Comparison of ENCODE assay signal across 8 mouse cellular contexts in genomic region chr5:23992876-23993552, GRCm38 (mm10). TPM values are rescaled to one million over a fixed set of nuclear protein-coding genes. Genes with fewer than 3 reads are reported as not detected.
DNase-seq lines count a peak whose midpoint lies in the region; ATAC-seq and TF ChIP-seq lines count a peak whose summit lies in the region.

No protein-coding gene starts in this region.

- peak overlapping the region; percentile 66 for H3K27ac ChIP-seq in forebrain, postnatal 0 days (ENCODE audit: low read depth, low read length)
- peak overlapping the region; percentile 85 for H3K27ac ChIP-seq in hindbrain, embryonic 13.5 days
- peak overlapping the region; percentile 72 for H3K27ac ChIP-seq in midbrain, embryonic 15.5 days

- 18% methylated on average over 5 of the region's 5 CpGs for WGBS in forebrain, postnatal 0 days
- 25% methylated on average over 5 of the region's 5 CpGs for WGBS in hindbrain, embryonic 13.5 days
- WGBS in midbrain, embryonic 15.5 days = 22% methylated on average over 5 of the region's 5 CpGs

- no peaks in the 10 kb centered on the region for H3K36me3 ChIP-seq in forebrain, postnatal 0 days (ENCODE audit: insufficient read depth)
- H3K36me3 ChIP-seq in hindbrain, embryonic 13.5 days = peaks cover 5% of the 10 kb centered on the region; the same call in 1 of the 2 replicates
- no peaks in the 10 kb centered on the region for H3K36me3 ChIP-seq in midbrain, embryonic 15.5 days (replicated peaks)

- H3K4me1 ChIP-seq in forebrain, postnatal 0 days (ENCODE audit: insufficient read depth) = peaks cover 14% of the 10 kb centered on the region
- peaks cover 36% of the 10 kb centered on the region for H3K4me1 ChIP-seq in hindbrain, embryonic 13.5 days (replicated peaks)
- peaks cover 20% of the 10 kb centered on the region for H3K4me1 ChIP-seq in midbrain, embryonic 15.5 days

- no peak overlapping the region for H3K4me3 ChIP-seq in forebrain, postnatal 0 days (ENCODE audit: low read depth, low read length)
- no peak overlapping the region for H3K4me3 ChIP-seq in hindbrain, embryonic 13.5 days
- H3K4me3 ChIP-seq in midbrain, embryonic 15.5 days = no peak overlapping the region

- peak; percentile 68; the same call in 1 of the 2 replicates for ATAC-seq in forebrain, postnatal 0 days
- peak; percentile 53; the same call in 1 of the 2 replicates for ATAC-seq in hindbrain, embryonic 13.5 days (ENCODE audit: low FRiP score)
- peak; percentile 62; the same call in 1 of the 2 replicates for ATAC-seq in midbrain, embryonic 15.5 days (replicated peaks)

- H3K9me3 ChIP-seq in forebrain, postnatal 0 days (ENCODE audit: low read length) = no peaks in the 10 kb centered on the region
- no peaks in the 10 kb centered on the region for H3K9me3 ChIP-seq in hindbrain, embryonic 13.5 days
- no peaks in the 10 kb centered on the region for H3K9me3 ChIP-seq in midbrain, embryonic 15.5 days

- H3K9ac ChIP-seq in forebrain, postnatal 0 days = peak overlapping the region; percentile 26
- peak overlapping the region; percentile 25; the same call in 1 of the 2 replicates for H3K9ac ChIP-seq in hindbrain, embryonic 13.5 days
- no peak overlapping the region for H3K9ac ChIP-seq in midbrain, embryonic 15.5 days

- H3K27me3 ChIP-seq in forebrain, postnatal 0 days (ENCODE audit: insufficient read depth, low read length) = no peaks in the 10 kb centered on the region
- no peaks in the 10 kb centered on the region for H3K27me3 ChIP-seq in hindbrain, embryonic 13.5 days
- no peaks in the 10 kb centered on the region for H3K27me3 ChIP-seq in midbrain, embryonic 15.5 days (replicated peaks)

- no peak for TF ChIP-seq CTCF in forebrain, postnatal 0 days (IDR thresholded peaks at IDR 0.05; ENCODE audit: low read depth)

- no peak overlapping the region for H3K4me2 ChIP-seq in forebrain, postnatal 0 days (ENCODE audit: low read depth)
- H3K4me2 ChIP-seq in hindbrain, embryonic 13.5 days = 0 out of 2 replicates have a peak overlapping the region, but pooled peaks have one; percentile 1
- no peak overlapping the region for H3K4me2 ChIP-seq in midbrain, embryonic 15.5 days

- DNase-seq in 3T3-L1 (ENCODE audit: low read depth, low spot score) = peak; percentile 91
- DNase-seq in adrenal gland, postnatal 10 days = peak; percentile 51
- DNase-seq in forebrain, postnatal 0 days = peak; percentile 70
- DNase-seq in left cerebral cortex, adult 11 months (ENCODE audit: low spot score) = peak; percentile 28
- DNase-seq in spleen, adult 12 weeks (ENCODE audit: low spot score) = no peak
- DNase-seq in spleen, postnatal 4 days (ENCODE audit: low spot score in 2 of 2) = no peak

RNA-seq across cellular contexts. Expression of gene Fam126a, which starts 37.5 kb away (rescaled TPM):
- total RNA-seq in adrenal gland, postnatal 10 days (2021) = 10 to 100 TPM; 48.4 to 50.7 TPM
- total RNA-seq in forebrain, postnatal 0 days (2014; rRNA removed) = 43.3 and 44.0 TPM in 2 replicates
- 19.2 and 25.4 TPM in 2 replicates for polyA plus RNA-seq in forebrain, postnatal 0 days (2015; fragmentation: Nextera tagmentation; extraction: Ambion mirVana)
- polyA plus RNA-seq in hindbrain, embryonic 13.5 days (2015; fragmentation: Nextera tagmentation; extraction: Ambion mirVana) = 33.9 and 36.4 TPM in 2 replicates
- 33.0 and 33.3 TPM in 2 replicates for polyA plus RNA-seq in midbrain, embryonic 15.5 days (2015; fragmentation: Nextera tagmentation; extraction: Ambion mirVana)

Comparison
In these comparisons a context has a peak if more than half of its experiments do, and no peak if none do; other contexts are left out.
1. DNase-seq: peak in 3T3-L1 (single experiment), adrenal gland, postnatal 10 days (single experiment), forebrain, postnatal 0 days (single experiment) and left cerebral cortex, adult 11 months (single experiment); none in spleen, adult 12 weeks (single experiment) and spleen, postnatal 4 days (0 of 2).
2. Peak in every context shown above with its lines, with median percentiles within 50 percentile points of each other: ATAC-seq and H3K27ac ChIP-seq.